Mouse (Mus musculus) forebrain, postnatal 0 days (tissue): ENCODE measurements at regions not wholly inside any gene's neighbourhood (a gene's known extent, or its start where the extent isn't known, plus 50 kb on each side); places are given as distances from the start of the nearest gene placed in this dataset.

Experiments
- ATAC-seq: fragments of 200-750 bp; cut with Nextera tagmentation; 2 replicates; pipeline ENCODE4 v1.8.0; 2017; ENCODE audit warnings: mild to moderate bottlenecking, moderate library complexity
- DNase-seq: peaks from one replicate; pipeline ENCODE4 v3.0.0-alpha.2; 2015
- H3K27ac ChIP-seq: fragments of 300-500 bp; sonication (generic); 2 replicates; pipeline ENCODE4 v1.5.1; 2014; ENCODE audit warnings: low read depth, mild to moderate bottlenecking, antibody characterized with exemption, low read length, moderate library complexity, mixed read lengths
- H3K27me3 ChIP-seq: fragments of 300-500 bp; sonication (generic); 2 replicates; pipeline ENCODE4 v1.6.1; 2014; ENCODE audit warnings: mild to moderate bottlenecking, low read length, mixed read lengths; ENCODE audit not compliant: insufficient read depth
- H3K36me3 ChIP-seq: fragments of 300-500 bp; sonication (generic); 2 replicates; pipeline ENCODE4 v1.6.1; 2014; ENCODE audit warnings: mild to moderate bottlenecking, moderate library complexity; ENCODE audit not compliant: insufficient read depth
- H3K4me1 ChIP-seq: fragments of 300-500 bp; sonication (generic); 2 replicates; pipeline ENCODE4 v1.6.1; 2014; ENCODE audit warnings: antibody characterized with exemption; ENCODE audit not compliant: insufficient read depth
- H3K4me2 ChIP-seq: fragments of 300-500 bp; sonication (generic); 2 replicates; pipeline ENCODE4 v1.6.1; 2014; ENCODE audit warnings: low read depth, mild to moderate bottlenecking, moderate library complexity
- H3K4me3 ChIP-seq: fragments of 300-500 bp; sonication (generic); 2 replicates; pipeline ENCODE4 v1.5.1; 2014; ENCODE audit warnings: low read depth, low read length, mixed read lengths
- H3K9ac ChIP-seq: fragments of 300-500 bp; sonication (generic); 2 replicates; pipeline ENCODE4 v1.6.1; 2014; ENCODE audit warnings: mild to moderate bottlenecking
- H3K9me3 ChIP-seq: fragments of 300-500 bp; sonication (generic); 2 replicates; pipeline ENCODE4 v1.6.1; 2016; ENCODE audit warnings: low read length
- CTCF ChIP-seq: sonication (generic); IDR thresholded peaks from 2 replicates; pipeline ENCODE4 v1.5.1; 2016; ENCODE audit warnings: antibody characterized with exemption, control low read depth, low read depth
- WGBS: fragments of 180-500 bp; shearing (Covaris S2); extraction: QIAGEN DNeasy Blood & Tissue Kit; methylation state at CpG from one replicate; pipeline ENCODE4 v1.1.7; 2014; 5-methylcytosine and 5-hydroxymethylcytosine counted together

DNA sequence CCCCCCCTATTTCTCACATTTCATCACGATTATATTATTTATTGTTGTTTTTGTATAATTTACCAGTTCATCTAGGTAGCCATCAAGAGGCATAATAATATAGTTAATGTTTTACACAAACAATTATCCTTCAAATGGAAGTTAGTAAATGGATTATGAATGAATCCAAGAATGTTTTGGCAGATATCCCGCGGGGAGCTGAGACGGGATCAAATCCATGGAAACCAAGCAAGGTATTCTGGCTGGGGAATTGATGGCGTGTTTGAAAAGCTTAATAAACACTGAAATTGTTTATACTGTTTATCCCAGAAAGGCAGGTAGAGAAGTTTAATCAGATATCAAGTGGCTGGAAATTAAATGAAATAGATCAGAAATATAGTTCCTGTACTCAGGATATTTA, 98.0 kb downstream of the Tex36 start:
- no peaks in the 10 kb centered on the region for H3K27me3 ChIP-seq
- no peak overlapping the region for H3K4me2 ChIP-seq
- no peak overlapping the region for H3K27ac ChIP-seq
- ATAC-seq (no peak), DNase-seq (no peak)
- TF ChIP-seq CTCF = no peak
- no peaks in the 10 kb centered on the region for H3K4me1 ChIP-seq
- no peak overlapping the region for H3K9ac ChIP-seq
- no peaks in the 10 kb centered on the region for H3K36me3 ChIP-seq
- 60% methylated on average over 5 of the region's 5 CpGs for WGBS
- no peaks in the 10 kb centered on the region for H3K9me3 ChIP-seq
- no peak overlapping the region for H3K4me3 ChIP-seq

DNA sequence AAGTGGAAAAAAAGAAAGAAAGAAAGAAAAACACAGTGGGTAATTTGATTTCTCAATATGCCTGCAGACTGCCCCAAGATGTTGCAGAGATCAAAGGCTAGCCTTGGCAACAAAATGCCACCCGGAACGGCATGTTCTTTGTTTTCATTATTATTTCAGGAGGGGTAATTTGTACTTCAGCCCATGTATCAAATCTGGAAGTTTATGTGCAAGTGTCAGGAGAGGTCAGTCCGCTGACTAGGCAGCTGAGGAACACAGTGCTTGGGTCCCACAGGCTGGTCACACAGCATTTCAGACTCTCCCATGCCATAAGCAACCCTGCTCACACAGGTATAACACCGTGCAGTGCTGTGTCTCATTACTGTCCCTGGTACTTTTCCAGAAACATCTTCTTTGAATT, 99.2 kb downstream of the Tex36 start:
- no peaks in the 10 kb centered on the region for H3K36me3 ChIP-seq
- no peaks in the 10 kb centered on the region for H3K9me3 ChIP-seq
- TF ChIP-seq CTCF = no peak
- no peak overlapping the region for H3K4me2 ChIP-seq
- H3K27me3 ChIP-seq = no peaks in the 10 kb centered on the region
- no peak overlapping the region for H3K27ac ChIP-seq
- no peak for DNase-seq
- 58% methylated on average over 4 of the region's 4 CpGs for WGBS
- H3K4me1 ChIP-seq = no peaks in the 10 kb centered on the region
- ATAC-seq = no peak
- no peak overlapping the region for H3K4me3 ChIP-seq
- H3K9ac ChIP-seq = no peak overlapping the region

DNA sequence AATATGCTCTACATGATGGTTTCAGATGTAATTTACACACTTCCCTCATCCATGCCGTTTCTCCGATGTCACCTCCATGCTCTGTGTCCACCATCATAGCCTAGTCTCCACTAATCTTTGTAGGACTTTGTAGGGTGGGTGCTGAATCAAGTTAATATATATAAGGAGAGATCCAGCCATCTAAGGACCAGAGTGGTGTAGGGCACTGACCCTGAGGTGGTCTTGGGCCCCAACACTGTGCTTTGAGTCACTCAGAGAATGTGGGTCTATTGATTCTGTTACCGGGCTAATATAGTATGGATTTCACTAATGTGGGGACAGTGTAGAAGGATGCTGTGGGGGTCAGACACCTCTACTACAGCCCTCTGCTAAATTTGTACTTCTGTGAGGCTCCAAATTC, 104.4 kb downstream of the Tex36 start:
- no peaks in the 10 kb centered on the region for H3K36me3 ChIP-seq

DNA sequence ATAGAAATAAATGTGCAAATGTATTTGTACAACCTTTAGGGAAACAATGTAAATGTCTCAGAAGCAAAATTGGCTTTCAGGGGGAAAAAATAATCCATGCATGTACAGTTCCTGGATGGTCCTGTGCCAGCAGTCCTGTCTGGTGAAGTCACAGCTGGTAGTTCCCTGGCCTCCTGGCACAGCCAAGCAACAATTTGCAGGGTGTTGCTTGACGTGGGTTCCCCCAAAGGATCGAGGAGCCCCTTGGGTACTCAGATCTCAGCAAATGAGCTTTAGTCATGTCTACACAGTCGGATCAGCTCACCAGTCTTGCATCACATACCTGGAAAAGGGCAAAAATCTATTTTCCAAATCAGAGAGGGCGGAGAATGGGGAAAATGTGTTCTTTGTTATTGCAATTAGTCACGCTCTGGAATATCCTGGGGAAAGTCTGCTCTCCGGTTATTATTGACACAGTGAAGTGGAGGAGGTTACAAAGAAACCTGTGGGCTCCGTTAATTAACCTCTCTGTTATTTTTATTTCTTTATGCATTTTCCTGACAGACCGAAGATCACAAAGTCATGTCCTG, 106.9 kb downstream of the Tex36 start:
- Histone ChIP-seq H3K4me1 (no peaks in the 10 kb centered on the region), H3K27ac (no peak overlapping the region), H3K4me2 (no peak overlapping the region), H3K9me3 (no peaks in the 10 kb centered on the region), H3K9ac (no peak overlapping the region), H3K36me3 (no peaks in the 10 kb centered on the region), H3K27me3 (no peaks in the 10 kb centered on the region), H3K4me3 (no peak overlapping the region)
- ATAC-seq = no peak
- TF ChIP-seq CTCF = no peak
- WGBS = 52% methylated on average over 8 of the region's 8 CpGs
- DNase-seq = no peak

More for the DNA sequence above, 104.4 kb downstream of the Tex36 start:
- DNase-seq (no peak), ATAC-seq (no peak)
- Histone ChIP-seq H3K4me3 (no peak overlapping the region), H3K9me3 (no peaks in the 10 kb centered on the region), H3K4me1 (no peaks in the 10 kb centered on the region), H3K4me2 (no peak overlapping the region), H3K27ac (no peak overlapping the region), H3K9ac (no peak overlapping the region), H3K27me3 (no peaks in the 10 kb centered on the region)
- TF ChIP-seq CTCF = no peak
- 97% methylated on average over 3 of the region's 3 CpGs for WGBS

DNA sequence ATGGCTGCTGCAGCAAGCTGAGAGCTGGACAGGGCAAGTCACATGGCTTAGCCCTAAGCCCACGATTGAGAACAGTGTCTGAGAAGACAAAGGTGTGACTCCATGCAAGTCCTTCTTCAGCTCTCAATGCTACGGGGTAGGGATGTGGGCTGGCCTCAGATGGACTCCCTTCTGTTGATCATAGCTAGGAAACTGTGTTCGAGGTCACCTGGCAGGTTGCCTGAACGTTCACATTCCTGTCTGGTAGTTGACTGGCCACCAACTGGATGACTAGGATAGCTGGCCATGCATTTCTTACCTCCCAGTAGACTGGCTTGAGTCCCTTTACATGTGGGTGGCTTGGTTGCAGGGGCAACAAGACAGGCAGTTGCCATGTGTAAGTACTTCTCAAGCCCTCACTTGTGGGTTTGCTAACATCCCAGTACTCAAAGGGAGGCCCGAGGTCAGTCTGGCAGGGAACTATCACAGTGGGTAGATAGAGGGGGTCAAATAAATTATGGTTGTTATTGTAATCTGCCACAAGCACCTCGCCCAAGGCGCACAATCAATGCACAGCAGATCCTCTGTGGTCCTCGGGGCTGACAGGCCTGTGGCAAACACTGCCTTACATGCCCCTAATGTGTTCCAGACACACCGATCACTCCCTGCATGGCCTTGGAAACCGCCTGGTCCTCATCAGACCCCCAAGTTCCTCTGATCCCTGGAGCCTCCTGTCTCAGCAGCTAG, 107.5 kb downstream of the Tex36 start:
- no peaks in the 10 kb centered on the region for H3K9me3 ChIP-seq
- H3K27me3 ChIP-seq = no peaks in the 10 kb centered on the region
- H3K36me3 ChIP-seq = no peaks in the 10 kb centered on the region
- no peak overlapping the region for H3K4me2 ChIP-seq
- no peak overlapping the region for H3K9ac ChIP-seq
- H3K4me1 ChIP-seq = no peaks in the 10 kb centered on the region
- TF ChIP-seq CTCF = no peak
- DNase-seq (no peak), ATAC-seq (no peak)
- H3K4me3 ChIP-seq = no peak overlapping the region
- no peak overlapping the region for H3K27ac ChIP-seq
- WGBS = 79% methylated on average over 10 of the region's 10 CpGs

DNA sequence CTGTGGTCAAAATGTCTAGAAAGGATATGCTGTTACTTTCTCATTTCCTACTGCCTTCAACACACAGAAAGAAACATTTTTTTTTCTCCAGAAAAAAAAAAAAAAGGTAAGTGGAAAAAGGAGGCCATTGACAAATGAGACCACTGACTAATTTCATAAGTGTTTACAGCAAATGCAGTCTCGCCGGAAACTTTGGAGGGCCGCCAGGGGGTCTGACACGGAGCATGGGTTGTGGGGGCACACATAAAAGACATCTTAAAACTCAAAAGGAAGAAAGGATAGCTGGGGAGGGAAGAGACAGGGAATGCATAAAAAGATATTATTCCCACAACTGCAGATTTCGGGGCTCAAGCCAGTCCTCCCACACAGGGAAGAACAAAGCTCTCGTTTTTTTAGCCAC, 109.3 kb downstream of the Tex36 start:
- H3K4me2 ChIP-seq = no peak overlapping the region
- DNase-seq (no peak), ATAC-seq (no peak)
- H3K4me3 ChIP-seq = no peak overlapping the region
- no peak overlapping the region for H3K9ac ChIP-seq
- H3K36me3 ChIP-seq = no peaks in the 10 kb centered on the region
- H3K27me3 ChIP-seq = no peaks in the 10 kb centered on the region
- 23% methylated on average over 6 of the region's 6 CpGs for WGBS
- TF ChIP-seq CTCF = no peak
- H3K9me3 ChIP-seq = no peaks in the 10 kb centered on the region
- H3K4me1 ChIP-seq = no peaks in the 10 kb centered on the region
- H3K27ac ChIP-seq = no peak overlapping the region

DNA sequence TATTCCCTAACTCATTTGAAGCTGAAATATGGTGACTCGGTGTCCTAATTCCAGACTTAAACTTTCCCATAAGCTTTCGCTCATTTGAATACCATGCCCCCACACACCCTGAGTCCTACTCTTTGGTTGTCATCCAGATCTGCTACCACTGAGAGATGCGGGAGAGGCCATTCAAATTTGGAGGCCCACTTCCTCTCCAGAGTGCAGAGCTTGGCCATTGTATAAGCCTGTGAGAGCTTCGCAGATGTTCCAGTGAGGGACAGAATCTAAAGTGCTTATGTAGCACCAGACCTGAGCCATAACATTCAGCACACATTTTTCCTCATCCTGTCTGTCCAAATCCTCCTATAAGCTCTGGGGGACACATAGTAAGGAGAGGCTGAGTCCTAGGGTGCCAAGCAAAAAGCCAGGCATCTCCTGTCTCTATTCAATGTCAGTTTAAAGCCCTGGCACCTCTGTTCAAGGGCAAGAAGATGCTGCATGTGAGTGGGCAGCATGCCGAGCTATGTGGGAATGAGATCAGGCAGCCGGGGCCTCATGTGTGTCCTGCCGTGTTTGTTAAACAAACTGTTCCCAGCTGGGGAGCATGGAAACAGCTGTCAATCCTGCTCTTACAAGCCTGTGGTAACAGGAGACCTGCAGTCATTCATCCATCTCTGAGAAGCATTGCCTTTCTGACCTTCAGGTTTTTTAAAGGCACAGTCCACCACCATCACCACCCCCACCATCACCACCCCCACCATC, 113.9 kb downstream of the Tex36 start:
- H3K4me2 ChIP-seq = no peak overlapping the region
- DNase-seq (no peak), ATAC-seq (no peak)
- no peaks in the 10 kb centered on the region for H3K27me3 ChIP-seq
- H3K9ac ChIP-seq = no peak overlapping the region
- H3K4me1 ChIP-seq = peaks cover 10% of the 10 kb centered on the region
- no peak overlapping the region for H3K27ac ChIP-seq
- H3K4me3 ChIP-seq = no peak overlapping the region
- WGBS = 63% methylated on average over 7 of the region's 7 CpGs
- H3K9me3 ChIP-seq = no peaks in the 10 kb centered on the region
- H3K36me3 ChIP-seq = no peaks in the 10 kb centered on the region
- no peak for TF ChIP-seq CTCF
